Mouse (Mus musculus): Measurements from ENCODE around the gene Cdc14a. TPM values are rescaled to one million over a fixed set of nuclear protein-coding genes. Genes with fewer than 3 reads are reported as not detected.
A peak's percentile ranks its signal among the peaks of the same experiment; 100 is the strongest.

The Cdc14a gene
- polyA plus RNA-seq (2017; shearing (Covaris generic)): 10 to 100 TPM; 10.1 to 13.1 (median 12.5) TPM

GRCm38 (mm10) chr3:116423353-116424159, at the start of gene Cdc14a:
TSS of gene Cdc14a (minus strand) at chr3:116424032.
- ATAC-seq: peak; percentile 40

GRCm38 (mm10) chr3:116465709-116466108, 41.9 kb upstream of the Cdc14a start:
- peak; percentile 90 for ATAC-seq

GRCm38 (mm10) chr3:116464318-116464717, 40.5 kb upstream of the Cdc14a start:
- no peak for ATAC-seq

GRCm38 (mm10) chr3:116461053-116461452, 37.2 kb upstream of the Cdc14a start:
- no peak for ATAC-seq

GRCm38 (mm10) chr3:116454529-116454928, 30.7 kb upstream of the Cdc14a start:
- no peak for ATAC-seq

GRCm38 (mm10) chr3:116450741-116451140, 26.9 kb upstream of the Cdc14a start:
- no peak for ATAC-seq

GRCm38 (mm10) chr3:116444327-116444726, 20.5 kb upstream of the Cdc14a start:
- ATAC-seq: no peak

GRCm38 (mm10) chr3:116442788-116443187, 19.0 kb upstream of the Cdc14a start:
- ATAC-seq: no peak

GRCm38 (mm10) chr3:116441518-116442205, 17.8 kb upstream of the Cdc14a start:
- peak; percentile 63 for ATAC-seq

- ATAC-seq: peak; percentile 64
Measured at GRCm38 (mm10) chr3:116440066-116440997, 16.5 kb upstream of the Cdc14a start.

GRCm38 (mm10) chr3:116436811-116437601, 13.2 kb upstream of the Cdc14a start:
- ATAC-seq: peak; percentile 53

- peak; percentile 26 for ATAC-seq
Measured at GRCm38 (mm10) chr3:116436113-116436512, 12.3 kb upstream of the Cdc14a start.

GRCm38 (mm10) chr3:116434757-116435156, 10.9 kb upstream of the Cdc14a start:
- peak; percentile 39 for ATAC-seq

- ATAC-seq: no peak
Measured at GRCm38 (mm10) chr3:116425901-116426300, 2.1 kb upstream of the Cdc14a start.

- peak; percentile 56 for ATAC-seq
Measured at GRCm38 (mm10) chr3:116424973-116425284, 1.1 kb upstream of the Cdc14a start.

- peak; percentile 57 for ATAC-seq
Measured at GRCm38 (mm10) chr3:116424160-116424972, 534 bp upstream of the Cdc14a start.

GRCm38 (mm10) chr3:116422795-116423352, 958 bp downstream of the Cdc14a start:
- ATAC-seq: peak; percentile 39

GRCm38 (mm10) chr3:116422074-116422473, 1.8 kb downstream of the Cdc14a start:
- no peak for ATAC-seq

GRCm38 (mm10) chr3:116421121-116421520, 2.7 kb downstream of the Cdc14a start:
- ATAC-seq: no peak

GRCm38 (mm10) chr3:116419791-116420190, 4.0 kb downstream of the Cdc14a start:
- no peak for ATAC-seq

- ATAC-seq: peak; percentile 64
Measured at GRCm38 (mm10) chr3:116414451-116414860, 9.4 kb downstream of the Cdc14a start.
